Mouse (Mus musculus): ENCODE data around the gene Mapt. TPM values are rescaled to one million over a fixed set of nuclear protein-coding genes. Genes with fewer than 3 reads are reported as not detected.

Mapt gene
- polyA plus RNA-seq, 1 experiment, result 8.0 TPM

DNA sequence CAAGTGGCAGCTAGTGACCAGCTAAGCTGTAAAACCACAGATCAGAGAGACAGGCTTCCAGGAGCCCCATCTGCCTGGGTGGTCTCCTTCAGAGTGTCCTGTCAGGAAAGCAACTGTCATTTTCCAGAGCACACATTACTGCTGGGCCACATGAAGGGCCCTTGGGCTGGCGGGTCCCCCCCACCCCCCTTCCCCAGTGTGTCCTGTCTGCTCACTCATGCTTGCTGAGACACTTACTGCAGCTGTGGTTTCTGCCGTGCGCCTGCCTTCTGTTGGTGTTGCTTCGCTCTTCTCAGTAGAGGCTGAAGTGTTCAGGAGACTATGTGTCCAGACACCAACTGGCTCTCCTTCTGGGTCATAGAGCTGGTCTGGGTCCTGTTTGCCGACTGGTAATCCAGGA is 89.3 kb downstream of the Mapt start:
- Histone ChIP-seq H3ac (ENCODE audit: control insufficient read depth, insufficient read length) (no peak overlapping the region), H3K79me2 (ENCODE audit: control insufficient read depth, insufficient read depth) (no peaks in the 10 kb centered on the region), H3K4me2 (ENCODE audit: low read depth) (no peak overlapping the region), H3K4me3 (no peak overlapping the region), H3K36me3 (ENCODE audit: control insufficient read depth, insufficient read depth) (no peaks in the 10 kb centered on the region), H3K27me3 (ENCODE audit: control insufficient read depth, insufficient read depth, insufficient read length) (no peaks in the 10 kb centered on the region)
- no peak for TF ChIP-seq TCF3 (IDR thresholded peaks at IDR 0.05; ENCODE audit: insufficient read length, low read depth)
- TF ChIP-seq MYOD1 (IDR thresholded peaks at IDR 0.05; ENCODE audit: control insufficient read depth in 1 of 3, insufficient read length in 2 of 3, low read depth in 2 of 3), result no peak
- TF ChIP-seq MYOG (IDR thresholded peaks at IDR 0.05; ENCODE audit: control insufficient read depth in 1 of 3, insufficient read depth in 1 of 3, insufficient read length in 2 of 3, low read depth in 2 of 3), result no peak
- TF ChIP-seq POLR2A (IDR thresholded peaks at IDR 0.05; ENCODE audit: insufficient read length, low read depth), result no peak
- TF ChIP-seq POLR2AphosphoS2 (IDR thresholded peaks at IDR 0.05; ENCODE audit: insufficient read length, low read depth), result no peak
- TF ChIP-seq REST (IDR thresholded peaks at IDR 0.05; ENCODE audit: insufficient read depth, insufficient read length), result no peak
- TF ChIP-seq E2F4 (IDR thresholded peaks at IDR 0.05; ENCODE audit: insufficient read depth), result no peak
- TF ChIP-seq SRF (IDR thresholded peaks at IDR 0.05; ENCODE audit: control insufficient read depth, insufficient read length, low read depth), result no peak
- no peak for TF ChIP-seq MAX (IDR thresholded peaks at IDR 0.05; ENCODE audit: low read depth)
- no peak for TF ChIP-seq TCF12 (IDR thresholded peaks at IDR 0.05; ENCODE audit: insufficient read depth, poor library complexity, severe bottlenecking)
- no peak for TF ChIP-seq USF1 (IDR thresholded peaks at IDR 0.05; ENCODE audit: low read depth)
- TF ChIP-seq CEBPB (IDR thresholded peaks at IDR 0.05; ENCODE audit: insufficient read depth, poor library complexity, severe bottlenecking), result no peak

DNA sequence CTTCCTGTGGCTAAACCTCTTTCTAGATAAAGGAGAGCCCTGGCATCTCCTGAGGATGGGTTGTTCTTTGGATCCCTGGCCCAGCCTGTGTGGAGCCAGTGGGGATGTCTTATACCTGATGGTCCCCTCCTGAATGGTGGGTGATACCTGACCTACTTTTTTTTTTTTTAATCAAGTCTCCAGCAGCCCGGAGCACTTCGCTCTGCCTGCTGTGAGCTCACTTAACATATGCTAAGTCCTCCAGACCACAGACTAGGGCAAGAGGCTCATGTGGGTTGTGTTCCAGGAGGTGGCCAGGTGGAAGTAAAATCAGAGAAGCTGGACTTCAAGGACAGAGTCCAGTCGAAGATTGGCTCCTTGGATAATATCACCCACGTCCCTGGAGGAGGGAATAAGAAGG is 91.0 kb downstream of the Mapt start:
- H3K36me3 ChIP-seq (ENCODE audit: control insufficient read depth, insufficient read depth), result no peaks in the 10 kb centered on the region
- no peaks in the 10 kb centered on the region for H3K79me2 ChIP-seq (ENCODE audit: control insufficient read depth, insufficient read depth)
- no peak overlapping the region for H3K4me3 ChIP-seq
- no peak for TF ChIP-seq CEBPB (IDR thresholded peaks at IDR 0.05; ENCODE audit: insufficient read depth, poor library complexity, severe bottlenecking)
- TF ChIP-seq MAX (IDR thresholded peaks at IDR 0.05; ENCODE audit: low read depth), result no peak
- TF ChIP-seq POLR2AphosphoS2 (IDR thresholded peaks at IDR 0.05; ENCODE audit: insufficient read length, low read depth), result no peak
- no peak for TF ChIP-seq E2F4 (IDR thresholded peaks at IDR 0.05; ENCODE audit: insufficient read depth)
- no peak for TF ChIP-seq MYOG (IDR thresholded peaks at IDR 0.05; ENCODE audit: control insufficient read depth in 1 of 3, insufficient read depth in 1 of 3, insufficient read length in 2 of 3, low read depth in 2 of 3)
- no peak for TF ChIP-seq REST (IDR thresholded peaks at IDR 0.05; ENCODE audit: insufficient read depth, insufficient read length)
- TF ChIP-seq SRF (IDR thresholded peaks at IDR 0.05; ENCODE audit: control insufficient read depth, insufficient read length, low read depth), result no peak
- TF ChIP-seq TCF12 (IDR thresholded peaks at IDR 0.05; ENCODE audit: insufficient read depth, poor library complexity, severe bottlenecking), result no peak
- TF ChIP-seq USF1 (IDR thresholded peaks at IDR 0.05; ENCODE audit: low read depth), result no peak
- no peak for TF ChIP-seq POLR2A (IDR thresholded peaks at IDR 0.05; ENCODE audit: insufficient read length, low read depth)
- no peak for TF ChIP-seq TCF3 (IDR thresholded peaks at IDR 0.05; ENCODE audit: insufficient read length, low read depth)
- no peak for TF ChIP-seq MYOD1 (IDR thresholded peaks at IDR 0.05; ENCODE audit: control insufficient read depth in 1 of 3, insufficient read length in 2 of 3, low read depth in 2 of 3)
- no peak overlapping the region for H3K4me2 ChIP-seq (ENCODE audit: low read depth)
- no peak overlapping the region for H3ac ChIP-seq (ENCODE audit: control insufficient read depth, insufficient read length)
- H3K27me3 ChIP-seq (ENCODE audit: control insufficient read depth, insufficient read depth, insufficient read length), result no peaks in the 10 kb centered on the region

DNA sequence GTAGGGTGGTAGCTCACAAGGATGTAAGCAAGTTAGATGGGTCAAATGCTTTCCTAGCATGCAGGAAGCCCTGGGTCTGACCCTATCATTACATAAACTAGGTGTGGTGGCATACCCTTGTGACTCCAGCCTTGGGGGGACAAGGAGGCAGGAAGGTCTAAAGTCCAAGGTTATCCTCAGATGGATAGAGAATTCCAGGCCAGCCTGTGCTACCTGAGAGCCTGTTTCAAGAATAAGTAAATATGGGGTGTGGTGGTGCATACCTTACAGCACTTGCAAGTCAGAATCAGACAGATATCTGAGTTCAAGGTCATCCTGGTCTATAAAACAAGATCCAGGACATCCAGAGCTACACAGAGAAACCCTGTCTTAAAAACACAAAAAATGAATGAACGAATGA is 96.3 kb downstream of the Mapt start:
- TF ChIP-seq MYOD1 (IDR thresholded peaks at IDR 0.05; ENCODE audit: control insufficient read depth in 1 of 3, insufficient read length in 2 of 3, low read depth in 2 of 3) (no peak), CEBPB (IDR thresholded peaks at IDR 0.05; ENCODE audit: insufficient read depth, poor library complexity, severe bottlenecking) (no peak), MAX (IDR thresholded peaks at IDR 0.05; ENCODE audit: low read depth) (no peak), MYOG (IDR thresholded peaks at IDR 0.05; ENCODE audit: control insufficient read depth in 1 of 3, insufficient read depth in 1 of 3, insufficient read length in 2 of 3, low read depth in 2 of 3) (no peak), POLR2AphosphoS2 (IDR thresholded peaks at IDR 0.05; ENCODE audit: insufficient read length, low read depth) (no peak), SRF (IDR thresholded peaks at IDR 0.05; ENCODE audit: control insufficient read depth, insufficient read length, low read depth) (no peak), USF1 (IDR thresholded peaks at IDR 0.05; ENCODE audit: low read depth) (no peak), REST (IDR thresholded peaks at IDR 0.05; ENCODE audit: insufficient read depth, insufficient read length) (no peak), POLR2A (IDR thresholded peaks at IDR 0.05; ENCODE audit: insufficient read length, low read depth) (no peak), E2F4 (IDR thresholded peaks at IDR 0.05; ENCODE audit: insufficient read depth) (no peak), TCF3 (IDR thresholded peaks at IDR 0.05; ENCODE audit: insufficient read length, low read depth) (no peak), TCF12 (IDR thresholded peaks at IDR 0.05; ENCODE audit: insufficient read depth, poor library complexity, severe bottlenecking) (no peak)
- Histone ChIP-seq H3K4me3 (no peak overlapping the region), H3K79me2 (ENCODE audit: control insufficient read depth, insufficient read depth) (no peaks in the 10 kb centered on the region), H3K4me2 (ENCODE audit: low read depth) (no peak overlapping the region), H3K36me3 (ENCODE audit: control insufficient read depth, insufficient read depth) (no peaks in the 10 kb centered on the region), H3K27me3 (ENCODE audit: control insufficient read depth, insufficient read depth, insufficient read length) (no peaks in the 10 kb centered on the region), H3ac (ENCODE audit: control insufficient read depth, insufficient read length) (no peak overlapping the region)

DNA sequence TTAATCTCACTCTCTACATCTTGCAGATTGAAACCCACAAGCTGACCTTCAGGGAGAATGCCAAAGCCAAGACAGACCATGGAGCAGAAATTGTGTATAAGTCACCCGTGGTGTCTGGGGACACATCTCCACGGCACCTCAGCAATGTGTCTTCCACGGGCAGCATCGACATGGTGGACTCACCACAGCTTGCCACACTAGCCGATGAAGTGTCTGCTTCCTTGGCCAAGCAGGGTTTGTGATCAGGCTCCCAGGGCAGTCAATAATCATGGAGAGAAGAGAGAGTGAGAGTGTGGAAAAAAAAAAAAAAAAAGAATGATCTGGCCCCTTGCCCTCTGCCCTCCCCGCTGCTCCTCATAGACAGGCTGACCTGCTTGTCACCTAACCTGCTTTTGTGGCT is 96.8 kb downstream of the Mapt start:
- no peak overlapping the region for H3K4me2 ChIP-seq (ENCODE audit: low read depth)
- no peak for TF ChIP-seq TCF12 (IDR thresholded peaks at IDR 0.05; ENCODE audit: insufficient read depth, poor library complexity, severe bottlenecking)
- TF ChIP-seq CEBPB (IDR thresholded peaks at IDR 0.05; ENCODE audit: insufficient read depth, poor library complexity, severe bottlenecking), result no peak
- TF ChIP-seq TCF3 (IDR thresholded peaks at IDR 0.05; ENCODE audit: insufficient read length, low read depth), result no peak
- TF ChIP-seq USF1 (IDR thresholded peaks at IDR 0.05; ENCODE audit: low read depth), result no peak
- no peak for TF ChIP-seq REST (IDR thresholded peaks at IDR 0.05; ENCODE audit: insufficient read depth, insufficient read length)
- no peak for TF ChIP-seq MYOG (IDR thresholded peaks at IDR 0.05; ENCODE audit: control insufficient read depth in 1 of 3, insufficient read depth in 1 of 3, insufficient read length in 2 of 3, low read depth in 2 of 3)
- TF ChIP-seq SRF (IDR thresholded peaks at IDR 0.05; ENCODE audit: control insufficient read depth, insufficient read length, low read depth), result no peak
- TF ChIP-seq E2F4 (IDR thresholded peaks at IDR 0.05; ENCODE audit: insufficient read depth), result no peak
- TF ChIP-seq POLR2AphosphoS2 (IDR thresholded peaks at IDR 0.05; ENCODE audit: insufficient read length, low read depth), result no peak
- TF ChIP-seq MAX (IDR thresholded peaks at IDR 0.05; ENCODE audit: low read depth), result no peak
- TF ChIP-seq POLR2A (IDR thresholded peaks at IDR 0.05; ENCODE audit: insufficient read length, low read depth), result no peak
- no peak for TF ChIP-seq MYOD1 (IDR thresholded peaks at IDR 0.05; ENCODE audit: control insufficient read depth in 1 of 3, insufficient read length in 2 of 3, low read depth in 2 of 3)
- H3K4me3 ChIP-seq, result no peak overlapping the region
- no peaks in the 10 kb centered on the region for H3K27me3 ChIP-seq (ENCODE audit: control insufficient read depth, insufficient read depth, insufficient read length)
- H3ac ChIP-seq (ENCODE audit: control insufficient read depth, insufficient read length), result no peak overlapping the region
- peaks cover 1% of the 10 kb centered on the region for H3K36me3 ChIP-seq (ENCODE audit: control insufficient read depth, insufficient read depth)
- H3K79me2 ChIP-seq (ENCODE audit: control insufficient read depth, insufficient read depth), result no peaks in the 10 kb centered on the region
